Mouse (Mus musculus) forelimb bud, embryonic 11.5 days (tissue): ENCODE measurements around the gene Tmod2.
"Not testable (repeated sequence)": the region's sequence is repeated elsewhere in the genome, so short reads cannot be mapped to it uniquely, and the experiment has no call there.

Experiments used
- DNase-seq: peaks from one replicate; pipeline ENCODE4 v3.0.0-alpha.2; 2012; ENCODE audit warnings: low read depth, low spot score

The Tmod2 gene

GRCm38 (mm10) chr9:75610571-75611493 is at the start of gene Tmod2:
TSS of gene Tmod2 (minus strand) at chr9:75611325.
- DNase-seq = peak; percentile 45

GRCm38 (mm10) chr9:75660917-75661316 is 49.8 kb upstream of the Tmod2 start:
- DNase-seq = no peak

- DNase-seq = not testable (repeated sequence)
These were observed 45.3 kb upstream of the Tmod2 start for GRCm38 (mm10) chr9:75656456-75656855.

GRCm38 (mm10) chr9:75653981-75654911 is 43.1 kb upstream of the Tmod2 start:
- no peak for DNase-seq

GRCm38 (mm10) chr9:75645405-75645804 is 34.3 kb upstream of the Tmod2 start:
- DNase-seq = no peak

GRCm38 (mm10) chr9:75634226-75634625 is 23.1 kb upstream of the Tmod2 start:
- no peak for DNase-seq

GRCm38 (mm10) chr9:75633603-75634002 is 22.5 kb upstream of the Tmod2 start:
- no peak for DNase-seq

- no peak for DNase-seq
These were observed 21.8 kb upstream of the Tmod2 start for GRCm38 (mm10) chr9:75632902-75633301.

GRCm38 (mm10) chr9:75632111-75632510 is 21.0 kb upstream of the Tmod2 start:
- DNase-seq = no peak

- no peak for DNase-seq
These were observed 19.8 kb upstream of the Tmod2 start for GRCm38 (mm10) chr9:75630823-75631454.

- DNase-seq = peak; percentile 26
These were observed 15.1 kb upstream of the Tmod2 start for GRCm38 (mm10) chr9:75626308-75626604.

GRCm38 (mm10) chr9:75625556-75626307 is 14.6 kb upstream of the Tmod2 start, which contains the start of gene Lysmd2:
TSS of gene Lysmd2 (plus strand) at chr9:75625741.
- peak; percentile 62 for DNase-seq

- DNase-seq = peak; percentile 43
These were observed 13.9 kb upstream of the Tmod2 start for GRCm38 (mm10) chr9:75624983-75625555.

- no peak for DNase-seq
These were observed 10.3 kb upstream of the Tmod2 start for GRCm38 (mm10) chr9:75621428-75621827.

- not testable (repeated sequence) for DNase-seq
These were observed 8.6 kb upstream of the Tmod2 start for GRCm38 (mm10) chr9:75619761-75620160.

- DNase-seq = no peak
These were observed 7.8 kb upstream of the Tmod2 start for GRCm38 (mm10) chr9:75618836-75619400.

- DNase-seq = no peak
These were observed 5.4 kb upstream of the Tmod2 start for GRCm38 (mm10) chr9:75616560-75616959.

- no peak for DNase-seq
These were observed 1.2 kb downstream of the Tmod2 start for GRCm38 (mm10) chr9:75609965-75610364.

GRCm38 (mm10) chr9:75609505-75609904 is 1.6 kb downstream of the Tmod2 start:
- DNase-seq = no peak

GRCm38 (mm10) chr9:75607496-75607895 is 3.6 kb downstream of the Tmod2 start:
- no peak for DNase-seq
